Mouse (Mus musculus) ZHBTc4 (cell line): ENCODE measurements around the gene Nr1i3.
A peak's percentile ranks its signal among the peaks of the same experiment; 100 is the strongest.

Experiments
- DNase-seq: peaks from one replicate; pipeline ENCODE4 v3.0.0-alpha.2; 2011; ENCODE audit warnings: low read depth, low spot score

The Nr1i3 gene

GRCm38 (mm10) chr1:171213801-171214496 lies at the start of gene Nr1i3:
Nr1i3 (plus strand) TSS chr1:171213970.
- no peak for DNase-seq

GRCm38 (mm10) chr1:171164258-171164657 lies 49.5 kb upstream of the Nr1i3 start:
- DNase-seq, result peak; percentile 76

GRCm38 (mm10) chr1:171165629-171166345 lies 48.0 kb upstream of the Nr1i3 start:
- no peak for DNase-seq

GRCm38 (mm10) chr1:171168906-171169305 lies 44.9 kb upstream of the Nr1i3 start:
- no peak for DNase-seq

- DNase-seq, result no peak
Observed at GRCm38 (mm10) chr1:171169913-171170312, 43.9 kb upstream of the Nr1i3 start.

- no peak for DNase-seq
Observed at GRCm38 (mm10) chr1:171171138-171171537, 42.6 kb upstream of the Nr1i3 start.

- DNase-seq, result no peak
Observed at GRCm38 (mm10) chr1:171172779-171173178, 41.0 kb upstream of the Nr1i3 start.

GRCm38 (mm10) chr1:171179487-171180171 lies 34.1 kb upstream of the Nr1i3 start:
- no peak for DNase-seq

GRCm38 (mm10) chr1:171183025-171183424 lies 30.7 kb upstream of the Nr1i3 start:
- no peak for DNase-seq

GRCm38 (mm10) chr1:171183620-171184019 lies 30.1 kb upstream of the Nr1i3 start:
- DNase-seq, result no peak

- no peak for DNase-seq
Observed at GRCm38 (mm10) chr1:171184314-171184713, 29.5 kb upstream of the Nr1i3 start.

- DNase-seq, result no peak
Observed at GRCm38 (mm10) chr1:171185655-171186054, 28.1 kb upstream of the Nr1i3 start.

- DNase-seq, result peak; percentile 37
Observed at GRCm38 (mm10) chr1:171187851-171188700, 25.7 kb upstream of the Nr1i3 start.

- DNase-seq, result peak; percentile 27
Observed at GRCm38 (mm10) chr1:171189046-171189445, 24.7 kb upstream of the Nr1i3 start.

- DNase-seq, result peak; percentile 39
Observed at GRCm38 (mm10) chr1:171189476-171190114, 24.2 kb upstream of the Nr1i3 start.

- no peak for DNase-seq
Observed at GRCm38 (mm10) chr1:171190832-171191231, 22.9 kb upstream of the Nr1i3 start.

GRCm38 (mm10) chr1:171192283-171192682 lies 21.5 kb upstream of the Nr1i3 start:
- no peak for DNase-seq

- no peak for DNase-seq
Observed at GRCm38 (mm10) chr1:171193093-171193840, 20.5 kb upstream of the Nr1i3 start.

- DNase-seq, result no peak
Observed at GRCm38 (mm10) chr1:171193911-171194830, 19.6 kb upstream of the Nr1i3 start.
